Mouse (Mus musculus) hindbrain, embryonic 14.5 days (tissue): ENCODE data around the gene Psmd9. TPM values are rescaled to one million over a fixed set of nuclear protein-coding genes. Genes with fewer than 3 reads are reported as not detected.

ENCODE experiments used
- ATAC-seq: fragments of 200-750 bp; cut with Nextera tagmentation; 2 replicates; pipeline ENCODE4 v1.8.0; 2017; ENCODE audit warnings: moderate number of reproducible peaks, mild to moderate bottlenecking, moderate TSS enrichment, moderate library complexity; ENCODE audit not compliant: low FRiP score
- DNase-seq: peaks from one replicate; pipeline ENCODE4 v3.0.0-alpha.2; 2015; ENCODE audit warnings: low spot score
- H3K27ac ChIP-seq: fragments of 300-500 bp; sonication (generic); 2 replicates; pipeline ENCODE4 v1.5.1; 2014; ENCODE audit warnings: mild to moderate bottlenecking, moderate library complexity
- H3K27me3 ChIP-seq: fragments of 300-500 bp; sonication (generic); 2 replicates; pipeline ENCODE4 v1.6.1; 2014; ENCODE audit warnings: mild to moderate bottlenecking, low read length, mixed read lengths; ENCODE audit not compliant: control insufficient read depth, insufficient read depth
- H3K36me3 ChIP-seq: fragments of 300-500 bp; sonication (generic); replicated peaks from 2 replicates; pipeline ENCODE4 v1.6.1; 2014; ENCODE audit not compliant: control insufficient read depth, insufficient read depth
- H3K4me1 ChIP-seq: fragments of 300-500 bp; sonication (generic); replicated peaks from 2 replicates; pipeline ENCODE4 v1.6.1; 2014; ENCODE audit warnings: antibody characterized with exemption, low read length, mixed read lengths; ENCODE audit not compliant: control insufficient read depth, insufficient read depth
- H3K4me2 ChIP-seq: fragments of 300-500 bp; sonication (generic); replicated peaks from 2 replicates; pipeline ENCODE4 v1.6.1; 2014; ENCODE audit warnings: mild to moderate bottlenecking, moderate library complexity
- H3K4me3 ChIP-seq: fragments of 300-500 bp; sonication (generic); replicated peaks from 2 replicates; pipeline ENCODE4 v1.5.1; 2014; ENCODE audit warnings: mild to moderate bottlenecking, low read length
- H3K9ac ChIP-seq: fragments of 300-500 bp; sonication (generic); 2 replicates; pipeline ENCODE4 v1.6.1; 2014
- H3K9me3 ChIP-seq: fragments of 300-500 bp; sonication (generic); 2 replicates; pipeline ENCODE4 v1.6.1; 2016; ENCODE audit warnings: low read length; ENCODE audit not compliant: control insufficient read depth
- WGBS: fragments of 180-500 bp; shearing (Covaris S2); extraction: QIAGEN DNeasy Blood & Tissue Kit; methylation state at CpG from one replicate; pipeline ENCODE4 v1.1.7; 2014; 5-methylcytosine and 5-hydroxymethylcytosine counted together
- polyA plus RNA-seq: library from polyadenylated mRNA; unstranded; fragments of >200 nt; fragmentation: Nextera tagmentation; extraction: Ambion mirVana; gene quantifications from 2 replicates; pipeline ENCODE4 v1.2.1, GENCODE M21; 2014

Psmd9 gene
- polyA plus RNA-seq, 1 experiment from 2014 or later: 66.8 TPM

DNA sequence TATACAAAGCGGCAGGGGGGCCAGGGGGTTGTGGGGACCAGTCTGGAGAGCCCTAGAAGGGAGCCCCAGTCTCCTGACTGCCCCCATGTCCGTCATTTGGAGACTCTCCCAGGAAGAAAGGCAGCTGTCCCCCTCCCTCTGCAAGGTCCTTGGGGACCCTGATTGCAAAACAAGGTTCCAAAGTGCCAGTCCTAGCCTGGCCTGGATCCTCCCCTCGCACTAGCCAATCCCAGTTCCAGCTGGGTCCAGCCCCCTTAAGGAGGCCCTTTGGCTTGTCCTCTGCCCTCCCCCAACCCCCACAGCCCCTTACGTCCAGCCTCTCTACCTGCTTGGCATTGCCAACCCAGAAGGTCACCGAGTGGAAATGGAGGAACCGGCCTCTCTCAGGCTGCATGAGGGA, 12.3 kb downstream of the Psmd9 start:
- Histone ChIP-seq H3K4me1 (no peaks in the 10 kb centered on the region), H3K27me3 (no peaks in the 10 kb centered on the region), H3K4me3 (no peak overlapping the region), H3K27ac (no peak overlapping the region), H3K9ac (no peak overlapping the region), H3K9me3 (no peaks in the 10 kb centered on the region), H3K4me2 (no peak overlapping the region), H3K36me3 (no peaks in the 10 kb centered on the region)
- WGBS: 73% methylated on average over 6 of the region's 6 CpGs
- ATAC-seq (no peak), DNase-seq (no peak)

DNA sequence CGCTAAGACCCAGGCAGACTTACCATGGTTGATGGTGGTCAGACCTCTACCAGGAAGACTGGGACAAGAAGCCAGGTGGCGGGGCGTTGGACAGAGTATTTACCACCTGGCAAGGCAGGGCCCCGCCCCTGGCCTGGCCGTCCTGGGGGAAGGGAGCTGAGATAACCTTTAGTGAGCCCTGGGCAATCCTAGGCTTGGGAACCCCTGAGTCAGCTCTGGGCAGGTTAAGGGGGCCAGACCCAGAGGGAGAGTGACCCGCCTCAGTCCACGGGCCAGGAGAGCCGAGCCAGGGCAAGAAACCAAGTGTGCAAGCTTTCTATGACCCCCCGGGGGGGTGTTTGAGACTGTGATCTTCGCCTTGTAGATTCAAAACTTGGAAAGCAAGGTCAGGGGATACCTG, 13.4 kb downstream of the Psmd9 start, which contains the start of gene Hpd:
TSS of gene Hpd (minus strand) at position 77 of the 400 bp plus-strand sequence.
- Histone ChIP-seq H3K4me2 (no peak within 1 kb of the TSS), H3K36me3 (no peaks in the 10 kb centered on the region), H3K9me3 (no peaks in the 10 kb centered on the region), H3K4me1 (no peaks in the 10 kb centered on the region), H3K27me3 (no peaks in the 10 kb centered on the region), H3K9ac (no peak within 1 kb of the TSS), H3K27ac (no peak within 1 kb of the TSS), H3K4me3 (no peak within 1 kb of the TSS)
- WGBS: 86% methylated on average over 10 of the region's 10 CpGs
- no peak for ATAC-seq
- DNase-seq: no peak

DNA sequence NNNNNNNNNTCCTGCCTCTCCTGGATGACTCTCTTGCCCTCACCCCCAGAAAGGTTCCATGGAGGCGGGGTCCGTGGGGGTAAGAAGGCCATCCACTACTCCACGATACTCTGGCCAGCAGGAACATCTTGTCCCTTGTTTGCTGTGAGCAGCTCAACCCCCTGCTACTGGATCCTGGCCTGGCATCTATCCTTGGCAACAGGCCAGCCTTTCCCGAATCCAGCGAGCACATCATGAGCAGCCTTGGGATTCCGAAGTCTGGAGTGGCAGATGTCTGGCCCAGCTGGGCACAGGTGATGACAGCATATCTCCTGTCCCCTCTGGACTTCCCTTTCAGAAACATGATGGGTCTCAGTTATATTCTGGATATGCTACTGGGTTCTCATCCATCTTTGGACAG, 16.8 kb downstream of the Psmd9 start:
- Histone ChIP-seq H3K9me3 (no peaks in the 10 kb centered on the region), H3K4me3 (no peak overlapping the region), H3K9ac (no peak overlapping the region), H3K27me3 (no peaks in the 10 kb centered on the region), H3K27ac (no peak overlapping the region), H3K36me3 (no peaks in the 10 kb centered on the region), H3K4me2 (no peak overlapping the region), H3K4me1 (no peaks in the 10 kb centered on the region)
- DNase-seq (no peak), ATAC-seq (no peak)
- WGBS: 61% methylated on average over 6 of the region's 6 CpGs

DNA sequence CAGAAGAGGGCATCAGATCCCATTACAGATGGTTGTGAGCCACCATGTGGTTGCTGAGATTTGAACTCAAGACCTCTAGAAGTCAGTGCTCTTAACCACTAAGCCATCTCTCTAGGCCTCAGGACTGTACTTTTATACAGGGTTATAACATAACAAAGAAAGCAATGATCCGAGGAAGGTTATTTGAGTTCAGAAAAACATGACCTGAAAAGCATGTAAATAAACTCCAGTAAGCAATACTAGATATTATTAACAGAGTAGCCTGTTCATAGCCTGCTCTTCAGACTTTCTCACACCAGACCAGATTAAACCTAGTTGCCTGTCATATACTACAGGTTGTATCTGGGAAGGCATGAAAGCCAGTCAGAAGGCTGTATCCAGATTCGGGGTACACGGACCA, 18.1 kb downstream of the Psmd9 start:
- no peak for DNase-seq
- Histone ChIP-seq H3K27ac (no peak overlapping the region), H3K9me3 (no peaks in the 10 kb centered on the region), H3K9ac (no peak overlapping the region), H3K4me1 (no peaks in the 10 kb centered on the region), H3K27me3 (no peaks in the 10 kb centered on the region), H3K4me2 (no peak overlapping the region), H3K36me3 (no peaks in the 10 kb centered on the region), H3K4me3 (no peak overlapping the region)
- no peak for ATAC-seq
- 95% methylated on average over 3 of the region's 3 CpGs for WGBS

DNA sequence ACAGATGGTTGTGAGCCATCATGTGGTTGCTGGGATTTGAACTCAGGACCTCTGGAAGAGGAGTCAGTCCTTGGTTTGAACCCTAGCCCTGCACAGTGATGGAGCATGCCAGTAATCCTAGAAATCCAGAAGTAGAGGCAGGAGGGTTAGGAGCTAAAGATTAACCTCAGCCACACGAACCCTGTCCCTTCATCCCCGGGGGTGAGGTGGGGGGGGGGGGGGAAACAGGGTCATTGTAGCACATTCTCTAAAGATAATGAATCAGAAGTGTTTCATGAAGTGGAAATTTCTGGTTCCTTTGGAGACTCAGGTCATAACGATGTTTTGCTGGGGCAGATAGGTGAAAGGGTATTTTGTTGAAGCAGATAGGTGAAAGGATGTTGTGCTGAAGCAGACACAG, 21.7 kb downstream of the Psmd9 start:
- no peaks in the 10 kb centered on the region for H3K36me3 ChIP-seq
- no peaks in the 10 kb centered on the region for H3K27me3 ChIP-seq
- no peak overlapping the region for H3K4me2 ChIP-seq
- ATAC-seq (no peak), DNase-seq (no peak)
- no peak overlapping the region for H3K27ac ChIP-seq
- no peak overlapping the region for H3K9ac ChIP-seq
- WGBS: 77% methylated on average over 3 of the region's 3 CpGs
- no peak overlapping the region for H3K4me3 ChIP-seq
- H3K9me3 ChIP-seq: no peaks in the 10 kb centered on the region
- no peaks in the 10 kb centered on the region for H3K4me1 ChIP-seq

DNA sequence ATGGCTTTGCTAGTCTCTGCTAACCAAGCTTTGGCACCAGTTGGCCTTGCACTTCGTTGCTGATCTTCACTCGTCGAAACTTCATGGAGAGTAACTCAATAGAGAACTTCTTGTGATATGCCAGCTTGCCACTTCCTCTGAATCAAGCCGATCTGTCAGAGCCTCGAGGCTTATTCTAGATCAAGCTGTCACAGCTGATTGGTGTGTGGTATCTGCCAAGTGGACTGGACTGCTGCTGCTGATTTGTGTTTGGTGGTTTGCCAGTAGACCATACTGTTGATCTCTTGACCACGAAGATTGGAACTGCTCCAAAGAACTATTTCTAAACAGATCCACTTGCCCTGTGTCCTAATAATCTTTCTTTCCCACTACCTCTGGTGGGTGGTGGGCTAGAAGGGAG, 22.2 kb downstream of the Psmd9 start:
- Histone ChIP-seq H3K9ac (no peak overlapping the region), H3K4me2 (no peak overlapping the region), H3K9me3 (no peaks in the 10 kb centered on the region), H3K27me3 (no peaks in the 10 kb centered on the region), H3K36me3 (no peaks in the 10 kb centered on the region), H3K27ac (no peak overlapping the region), H3K4me3 (no peak overlapping the region), H3K4me1 (no peaks in the 10 kb centered on the region)
- DNase-seq: no peak
- 88% methylated on average over 6 of the region's 6 CpGs for WGBS
- ATAC-seq: no peak

DNA sequence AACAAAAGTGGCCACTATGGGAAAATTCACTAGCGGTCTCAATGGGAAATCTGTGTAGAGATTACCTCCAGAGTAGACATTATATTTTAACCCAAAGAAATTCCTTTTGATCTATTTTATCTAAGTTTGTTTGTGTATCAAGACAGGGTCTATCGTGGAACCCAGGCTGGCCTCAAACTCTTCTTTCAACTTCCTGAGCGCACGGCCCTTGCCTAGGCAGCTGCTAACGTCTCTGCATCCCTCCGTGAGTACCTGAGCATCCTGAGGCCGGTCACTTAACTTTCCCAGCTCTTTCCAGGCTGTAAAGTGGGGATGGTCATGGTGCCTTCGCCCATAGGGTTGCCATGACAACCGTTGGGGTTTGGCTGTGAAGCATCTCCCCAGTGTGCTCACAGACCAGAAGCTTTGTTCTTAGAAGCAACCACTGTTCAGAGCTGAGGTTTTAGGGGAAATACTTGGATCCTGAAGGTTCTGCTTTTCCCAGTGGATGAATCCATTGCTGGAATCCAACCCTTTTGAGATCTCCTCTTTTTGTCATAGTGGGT, 23.5 kb downstream of the Psmd9 start:
- WGBS: 58% methylated on average over 9 of the region's 9 CpGs
- Histone ChIP-seq H3K4me3 (no peak overlapping the region), H3K27me3 (no peaks in the 10 kb centered on the region), H3K9ac (no peak overlapping the region), H3K27ac (no peak overlapping the region), H3K4me1 (no peaks in the 10 kb centered on the region), H3K9me3 (no peaks in the 10 kb centered on the region), H3K36me3 (no peaks in the 10 kb centered on the region), H3K4me2 (no peak overlapping the region)
- no peak for ATAC-seq
- DNase-seq: peak; percentile 23

DNA sequence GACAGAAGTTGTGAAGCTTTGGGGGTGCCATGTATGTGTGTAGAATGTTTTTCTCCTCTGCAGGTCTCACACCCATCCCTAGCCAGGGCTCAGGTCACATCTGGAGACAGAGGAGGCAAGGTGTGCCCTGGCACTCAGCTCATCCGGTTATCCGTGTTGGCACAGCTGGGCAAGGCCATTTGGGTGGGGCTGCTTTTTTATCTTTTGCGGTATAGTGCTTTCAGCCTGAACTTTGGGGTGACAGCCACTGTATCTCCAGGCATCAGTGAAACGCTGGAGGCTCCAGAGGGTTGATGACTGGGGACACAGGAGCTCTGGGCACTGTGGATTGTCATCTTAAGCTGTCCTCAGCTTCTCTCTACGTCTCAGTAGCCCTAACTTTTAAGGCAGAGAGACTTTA, 24.2 kb downstream of the Psmd9 start:
- DNase-seq (peak; percentile 20), ATAC-seq (no peak)
- no peaks in the 10 kb centered on the region for H3K4me1 ChIP-seq
- H3K4me3 ChIP-seq: no peak overlapping the region
- WGBS: 88% methylated on average over 5 of the region's 5 CpGs
- H3K36me3 ChIP-seq: no peaks in the 10 kb centered on the region
- H3K4me2 ChIP-seq: no peak overlapping the region
- no peak overlapping the region for H3K27ac ChIP-seq
- H3K9me3 ChIP-seq: no peaks in the 10 kb centered on the region
- no peak overlapping the region for H3K9ac ChIP-seq
- H3K27me3 ChIP-seq: no peaks in the 10 kb centered on the region

DNA sequence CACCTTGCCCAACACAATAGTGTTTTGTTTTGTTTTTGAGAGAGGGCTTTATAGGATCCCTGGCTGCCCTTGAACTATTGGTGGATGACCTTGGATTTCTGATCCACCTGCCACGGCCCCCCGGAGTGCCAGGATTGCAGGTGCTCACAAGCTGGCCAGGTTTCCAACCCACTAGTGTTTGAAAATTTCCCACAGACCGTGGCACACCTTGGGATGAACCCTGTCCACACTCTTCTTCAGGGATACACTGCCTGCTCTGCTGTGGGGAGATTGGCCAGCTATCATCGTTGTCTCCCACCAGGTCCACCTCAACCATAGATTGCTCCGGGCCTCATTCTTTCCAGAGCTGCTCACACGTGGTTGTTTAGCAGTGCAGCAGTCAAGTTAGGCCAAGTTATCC, 25.6 kb downstream of the Psmd9 start:
- no peak overlapping the region for H3K27ac ChIP-seq
- no peaks in the 10 kb centered on the region for H3K36me3 ChIP-seq
- H3K4me1 ChIP-seq: no peaks in the 10 kb centered on the region
- H3K9me3 ChIP-seq: no peaks in the 10 kb centered on the region
- DNase-seq (no peak), ATAC-seq (no peak)
- H3K27me3 ChIP-seq: no peaks in the 10 kb centered on the region
- H3K9ac ChIP-seq: no peak overlapping the region
- H3K4me2 ChIP-seq: no peak overlapping the region
- 90% methylated on average over 6 of the region's 6 CpGs for WGBS
- H3K4me3 ChIP-seq: no peak overlapping the region

DNA sequence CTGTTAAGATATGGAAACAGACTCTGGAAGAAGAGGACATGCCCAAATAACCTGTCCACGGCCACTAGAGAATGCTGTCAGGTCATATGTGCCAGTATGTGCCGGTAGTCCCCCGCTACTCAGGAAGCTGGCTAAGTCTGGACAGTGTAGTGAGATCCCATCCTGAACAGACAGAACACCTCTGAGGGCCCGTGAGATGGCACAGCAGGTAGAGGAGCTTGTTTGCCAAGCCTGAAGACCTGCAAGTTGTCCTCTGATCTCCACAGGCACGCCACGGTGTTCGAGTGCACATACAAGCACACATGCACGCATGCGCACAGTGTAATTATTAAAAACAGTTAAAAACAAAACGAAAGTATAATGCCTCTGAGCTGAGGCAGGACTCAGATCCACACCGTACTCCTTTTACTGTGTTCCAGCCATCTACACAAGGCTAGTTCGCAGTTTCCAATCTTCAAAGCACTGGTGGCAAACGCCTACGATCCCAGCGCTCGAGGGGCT, 26.3 kb downstream of the Psmd9 start:
- WGBS: 90% methylated on average over 16 of the region's 16 CpGs
- Histone ChIP-seq H3K27ac (no peak overlapping the region), H3K27me3 (no peaks in the 10 kb centered on the region), H3K9ac (no peak overlapping the region), H3K4me1 (no peaks in the 10 kb centered on the region), H3K4me2 (no peak overlapping the region), H3K9me3 (no peaks in the 10 kb centered on the region), H3K36me3 (no peaks in the 10 kb centered on the region), H3K4me3 (no peak overlapping the region)
- peak; percentile 10 for DNase-seq
- no peak for ATAC-seq
